Mouse (Mus musculus) myocyte (in vitro differentiated cells): ENCODE results near the gene Ccdc57.

ENCODE experiments used
- CEBPB ChIP-seq: IDR thresholded peaks from 2 replicates; pipeline ENCODE4 v1.6.1; 2011; ENCODE audit warnings: mild to moderate bottlenecking, moderate library complexity; ENCODE audit not compliant: poor library complexity, insufficient read depth, severe bottlenecking
- E2F4 ChIP-seq: IDR thresholded peaks from one replicate; pipeline ENCODE4 v1.6.1; 2011; ENCODE audit warnings: mild to moderate bottlenecking, control low read depth, moderate library complexity; ENCODE audit not compliant: insufficient read depth
- MAX ChIP-seq: IDR thresholded peaks from one replicate; pipeline ENCODE4 v1.6.1; 2011; ENCODE audit warnings: low read depth, mild to moderate bottlenecking, control low read depth
- MYOD1 ChIP-seq, 3 experiments: IDR thresholded peaks; one replicate each; pipeline ENCODE4 v1.6.1; 2011; ENCODE audit warnings: control low read depth in 2 of 3, low read depth in 2 of 3, mild to moderate bottlenecking in 2 of 3, moderate library complexity in 1 of 3; ENCODE audit not compliant: insufficient read length in 2 of 3, control insufficient read depth in 1 of 3
- MYOG ChIP-seq, 3 experiments: IDR thresholded peaks; one replicate each; pipeline ENCODE4 v1.6.1; 2011; ENCODE audit warnings: control low read depth in 2 of 3, low read depth in 2 of 3, mild to moderate bottlenecking in 2 of 3; ENCODE audit not compliant: insufficient read length in 2 of 3, control insufficient read depth in 1 of 3, insufficient read depth in 1 of 3
- POLR2A ChIP-seq: IDR thresholded peaks from one replicate; pipeline ENCODE4 v1.6.1; 2011; ENCODE audit warnings: low read depth, mild to moderate bottlenecking, control low read depth, moderate library complexity; ENCODE audit not compliant: insufficient read length
- POLR2AphosphoS2 ChIP-seq: IDR thresholded peaks from one replicate; pipeline ENCODE4 v1.6.1; 2011; ENCODE audit warnings: low read depth, control low read depth; ENCODE audit not compliant: insufficient read length
- SRF ChIP-seq: IDR thresholded peaks from one replicate; pipeline ENCODE4 v1.6.1; 2011; ENCODE audit warnings: low read depth; ENCODE audit not compliant: control insufficient read depth, insufficient read length
- TCF12 ChIP-seq: IDR thresholded peaks from one replicate; pipeline ENCODE4 v1.6.1; 2011; ENCODE audit warnings: mild to moderate bottlenecking, control low read depth; ENCODE audit not compliant: poor library complexity, insufficient read depth, severe bottlenecking
- USF1 ChIP-seq: IDR thresholded peaks from one replicate; pipeline ENCODE4 v1.6.1; 2011; ENCODE audit warnings: low read depth, mild to moderate bottlenecking, control low read depth, moderate library complexity

DNA sequence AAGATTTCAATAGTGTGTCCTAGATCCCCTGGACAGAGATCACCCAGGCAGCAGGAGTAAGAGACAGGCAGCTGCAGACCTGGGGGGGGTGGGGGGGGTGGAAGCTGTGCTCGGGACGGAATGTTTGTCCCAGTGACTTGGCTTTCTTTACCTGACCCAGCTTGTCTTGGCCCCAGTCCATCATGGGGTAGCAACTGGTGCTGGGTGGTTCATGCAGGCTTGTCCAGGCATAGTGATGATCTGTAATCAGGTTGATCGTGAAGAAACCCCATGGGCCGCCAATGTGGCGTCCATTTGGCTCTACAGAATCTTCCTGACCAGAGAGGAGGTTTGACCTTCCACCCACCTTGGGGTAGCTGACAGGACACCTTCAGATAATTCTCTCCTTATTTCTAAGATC, 13.3 kb upstream of the Ccdc57 start:
- TF ChIP-seq POLR2A: no peak
- no peak for TF ChIP-seq POLR2AphosphoS2
- TF ChIP-seq E2F4: no peak
- TF ChIP-seq USF1: no peak
- TF ChIP-seq TCF12: no peak
- no peak for TF ChIP-seq MYOG (IDR thresholded peaks at IDR 0.05; ENCODE audit: control insufficient read depth in 1 of 3, insufficient read depth in 1 of 3, insufficient read length in 2 of 3, low read depth in 2 of 3)
- no peak for TF ChIP-seq MAX
- TF ChIP-seq MYOD1 (IDR thresholded peaks at IDR 0.05; ENCODE audit: control insufficient read depth in 1 of 3, insufficient read length in 2 of 3, low read depth in 2 of 3): no peak
- no peak for TF ChIP-seq CEBPB
- no peak for TF ChIP-seq SRF
